Mouse (Mus musculus): ENCODE results near the gene Rad1. TPM values are rescaled to one million over a fixed set of nuclear protein-coding genes. Genes with fewer than 3 reads are reported as not detected.

Rad1 gene
- 19.3 TPM for polyA plus RNA-seq (2015; fragmentation: Illumina TruSeq; extraction: RNeasy Lipid Tissue Mini Kit (QIAGEN cat#74804); ENCODE audit: low read depth, low replicate concordance)

GRCm38 (mm10) chr15:10485484-10486364 lies at the start of gene Rad1, which contains the start of gene Brix1:
Rad1 (plus strand) TSS chr15:10486018.
Brix1 (minus strand) TSS chr15:10485947.

DNA sequence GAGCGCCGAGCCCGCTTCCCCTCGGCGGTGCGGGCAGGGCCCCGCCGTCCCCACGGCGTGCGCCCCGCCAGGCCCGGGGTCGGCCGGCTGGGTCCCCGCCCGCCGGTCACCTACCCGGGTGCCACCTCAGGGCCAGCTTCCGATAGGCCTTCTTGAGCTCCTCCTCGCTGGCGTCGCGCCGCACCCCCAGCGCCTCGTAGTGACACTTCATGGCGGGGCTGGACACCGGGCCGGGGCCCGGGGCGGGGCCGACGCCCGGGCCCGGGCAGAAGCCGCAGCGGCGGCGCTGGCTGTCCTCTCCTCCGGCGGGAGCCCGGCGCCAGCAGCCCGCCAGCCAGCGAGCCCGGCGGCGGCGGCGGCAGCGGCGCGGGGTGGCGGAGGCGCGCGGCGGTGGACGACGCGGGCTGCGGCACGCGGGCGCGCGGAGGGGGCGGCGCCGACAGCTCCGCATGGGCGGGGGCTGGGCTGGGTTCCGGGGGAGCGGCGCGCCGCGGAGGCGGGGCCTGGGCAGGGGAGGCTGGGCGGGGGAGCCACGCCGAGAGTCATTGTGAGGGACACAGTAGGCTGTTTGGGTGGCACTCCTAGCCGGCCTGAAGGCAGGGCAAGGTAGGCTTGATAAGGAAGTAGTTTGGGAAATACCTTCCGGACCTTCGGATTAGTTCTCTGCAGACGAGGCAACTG lies 15.5 kb upstream of the Rad1 start, which contains the start of gene Dnajc21:
Gene Dnajc21 (minus strand): TSS at position 366 of the 681 bp plus-strand sequence.

Other genes with a start within 250 kb of the Rad1 start
- gene Gm21973, start 160.6 kb upstream of the Rad1 start, polyA plus RNA-seq (2015; fragmentation: Illumina TruSeq; extraction: RNeasy Lipid Tissue Mini Kit (QIAGEN cat#74804); ENCODE audit: low read depth, low replicate concordance) = not detected
- gene Agxt2, start 127.5 kb upstream of the Rad1 start, polyA plus RNA-seq (2015; fragmentation: Illumina TruSeq; extraction: RNeasy Lipid Tissue Mini Kit (QIAGEN cat#74804); ENCODE audit: low read depth, low replicate concordance) = not detected
- gene Dnajc21, start 15.5 kb upstream of the Rad1 start, polyA plus RNA-seq (2015; fragmentation: Illumina TruSeq; extraction: RNeasy Lipid Tissue Mini Kit (QIAGEN cat#74804); ENCODE audit: low read depth, low replicate concordance) = 34.9 TPM
- 29.9 TPM for gene Brix1, start 71 bp upstream of the Rad1 start, polyA plus RNA-seq (2015; fragmentation: Illumina TruSeq; extraction: RNeasy Lipid Tissue Mini Kit (QIAGEN cat#74804); ENCODE audit: low read depth, low replicate concordance)
- not detected for gene Ttc23l, start 72.7 kb downstream of the Rad1 start, polyA plus RNA-seq (2015; fragmentation: Illumina TruSeq; extraction: RNeasy Lipid Tissue Mini Kit (QIAGEN cat#74804); ENCODE audit: low read depth, low replicate concordance)
- gene Rai14, start 228.6 kb downstream of the Rad1 start, polyA plus RNA-seq (2015; fragmentation: Illumina TruSeq; extraction: RNeasy Lipid Tissue Mini Kit (QIAGEN cat#74804); ENCODE audit: low read depth, low replicate concordance) = 5.1 TPM

Data from brain, adult 10 weeks (tissue).